Comparison of ENCODE assay signal across 22 mouse cellular contexts in the genomic region with DNA sequence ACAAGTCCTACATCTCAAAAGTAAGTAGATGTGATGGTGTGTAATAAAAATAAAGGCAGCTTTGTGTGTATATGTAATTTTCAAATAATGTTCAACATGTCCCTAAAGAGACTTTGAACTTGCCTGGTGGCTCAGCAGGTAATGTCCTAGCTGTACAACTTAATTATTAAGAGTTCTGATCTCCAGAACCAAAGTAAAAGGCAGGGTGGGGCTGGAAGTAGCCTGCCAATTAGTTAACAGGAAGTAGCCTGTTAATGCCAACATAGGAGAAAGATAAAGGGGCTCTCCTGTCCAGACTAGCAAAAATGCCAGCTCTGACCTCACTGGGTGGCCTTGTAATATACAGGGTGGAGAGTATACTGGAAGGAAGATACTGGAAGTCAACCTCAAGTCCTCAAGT. TPM values are rescaled to one million over a fixed set of nuclear protein-coding genes. Genes with fewer than 3 reads are reported as not detected.
DNase-seq lines count a peak whose midpoint lies in the region; ATAC-seq and TF ChIP-seq lines count a peak whose summit lies in the region.
"Had no signal": no experiment of that assay in that cellular context is flagged by ENCODE, and none has a peak within 500 bp of the region (broad histone marks: within the 10 kb centered on the region; RNA-seq: fewer than 3 reads in every experiment).

No protein-coding gene starts in this region.

- no peak overlapping the region for H3K9ac ChIP-seq in intestine, postnatal 0 days (ENCODE audit: low read depth, low read length)
- no peak overlapping the region for H3K9ac ChIP-seq in intestine, embryonic 16.5 days (ENCODE audit: low read depth, low read length)
- no peak overlapping the region for H3K9ac ChIP-seq in kidney, embryonic 14.5 days (ENCODE audit: low read depth, low read length)
- H3K9ac ChIP-seq in midbrain, embryonic 11.5 days (ENCODE audit: low read length), result no peak overlapping the region
- H3K9ac ChIP-seq in midbrain, postnatal 0 days (replicated peaks; ENCODE audit: low read length, poor library complexity, severe bottlenecking), result no peak overlapping the region
- H3K9ac ChIP-seq: embryonic facial prominence, embryonic 15.5 days; heart, embryonic 12.5 days had no signal

- H3K27me3 ChIP-seq in intestine, postnatal 0 days (replicated peaks; ENCODE audit: control insufficient read depth, insufficient read depth, low read length), result no peaks in the 10 kb centered on the region
- H3K27me3 ChIP-seq in intestine, embryonic 16.5 days (replicated peaks; ENCODE audit: control insufficient read depth, insufficient read depth, low read length), result no peaks in the 10 kb centered on the region
- H3K27me3 ChIP-seq in kidney, embryonic 14.5 days (ENCODE audit: control insufficient read depth, insufficient read depth, low read length), result no peaks in the 10 kb centered on the region
- no peaks in the 10 kb centered on the region for H3K27me3 ChIP-seq in midbrain, embryonic 11.5 days (ENCODE audit: control insufficient read depth, insufficient read depth, low read length)
- H3K27me3 ChIP-seq in midbrain, postnatal 0 days (ENCODE audit: insufficient read depth, low read length), result no peaks in the 10 kb centered on the region
- H3K27me3 ChIP-seq: embryonic facial prominence, embryonic 15.5 days; heart, embryonic 12.5 days had no signal

- H3K9me3 ChIP-seq in intestine, postnatal 0 days (ENCODE audit: control insufficient read depth), result no peaks in the 10 kb centered on the region
- no peaks in the 10 kb centered on the region for H3K9me3 ChIP-seq in intestine, embryonic 16.5 days (ENCODE audit: control insufficient read depth, low read length)
- no peaks in the 10 kb centered on the region for H3K9me3 ChIP-seq in kidney, embryonic 14.5 days (ENCODE audit: control insufficient read depth, low read length)
- no peaks in the 10 kb centered on the region for H3K9me3 ChIP-seq in midbrain, embryonic 11.5 days (ENCODE audit: control insufficient read depth, low read length)
- no peaks in the 10 kb centered on the region for H3K9me3 ChIP-seq in midbrain, postnatal 0 days (ENCODE audit: low read length)
- H3K9me3 ChIP-seq: embryonic facial prominence, embryonic 15.5 days; forebrain, embryonic 10.5 days; hindbrain, embryonic 10.5 days had no signal

- no peaks in the 10 kb centered on the region for H3K36me3 ChIP-seq in intestine, postnatal 0 days (ENCODE audit: control insufficient read depth, insufficient read depth)
- no peaks in the 10 kb centered on the region for H3K36me3 ChIP-seq in intestine, embryonic 16.5 days (ENCODE audit: control insufficient read depth, insufficient read depth, low read length)
- no peaks in the 10 kb centered on the region for H3K36me3 ChIP-seq in kidney, embryonic 14.5 days (ENCODE audit: control insufficient read depth, insufficient read depth, low read length)
- no peaks in the 10 kb centered on the region for H3K36me3 ChIP-seq in midbrain, embryonic 11.5 days (ENCODE audit: control insufficient read depth, insufficient read depth, low read length)
- no peaks in the 10 kb centered on the region for H3K36me3 ChIP-seq in midbrain, postnatal 0 days (ENCODE audit: insufficient read depth, low read length)
- H3K36me3 ChIP-seq: embryonic facial prominence, embryonic 15.5 days; forebrain, embryonic 10.5 days; G1E; heart, embryonic 12.5 days; hindbrain, embryonic 10.5 days had no signal

- peak overlapping the region; percentile 79 for H3K4me2 ChIP-seq in intestine, postnatal 0 days (replicated peaks; ENCODE audit: low read depth)
- H3K4me2 ChIP-seq in intestine, embryonic 16.5 days (ENCODE audit: low read depth, low read length), result no peak overlapping the region
- H3K4me2 ChIP-seq in kidney, embryonic 14.5 days (replicated peaks; ENCODE audit: low read depth, low read length), result no peak overlapping the region
- no peak overlapping the region for H3K4me2 ChIP-seq in midbrain, embryonic 11.5 days
- no peak overlapping the region for H3K4me2 ChIP-seq in midbrain, postnatal 0 days (ENCODE audit: low read depth, low read length, poor library complexity, severe bottlenecking)
- H3K4me2 ChIP-seq: embryonic facial prominence, embryonic 15.5 days; heart, embryonic 12.5 days had no signal

- no peak for TF ChIP-seq CTCF in intestine, postnatal 0 days (IDR thresholded peaks at IDR 0.05; ENCODE audit: low read depth)
- no peak for TF ChIP-seq CTCF in midbrain, postnatal 0 days (IDR thresholded peaks at IDR 0.05)

- 0 out of 2 replicates have a peak, but pooled peaks cover 3% of the 10 kb centered on the region for H3K4me1 ChIP-seq in intestine, postnatal 0 days (replicated peaks; ENCODE audit: control insufficient read depth, insufficient read depth, low read length)
- H3K4me1 ChIP-seq in intestine, embryonic 16.5 days (ENCODE audit: control insufficient read depth, insufficient read depth, low read length), result peaks cover 16% of the 10 kb centered on the region
- no peaks in the 10 kb centered on the region for H3K4me1 ChIP-seq in kidney, embryonic 14.5 days (ENCODE audit: control insufficient read depth, insufficient read depth, low read length)
- no peaks in the 10 kb centered on the region for H3K4me1 ChIP-seq in midbrain, embryonic 11.5 days (ENCODE audit: control insufficient read depth, insufficient read depth, low read length)
- no peaks in the 10 kb centered on the region; the same call in 1 of the 2 replicates for H3K4me1 ChIP-seq in midbrain, postnatal 0 days (ENCODE audit: insufficient read depth, low read length)

- DNase-seq in kidney, adult 8-10 months, result peak; percentile 18 to 50
- DNase-seq in midbrain, embryonic 11.5 days (ENCODE audit: low spot score, missing footprints), result peak; percentile 49
- no peak for DNase-seq in midbrain, postnatal 0 days (ENCODE audit: low spot score)
- no peak for DNase-seq in layer of hippocampus, adult 8-10 months (ENCODE audit: low spot score in 2 of 2)
- DNase-seq: adrenal gland, adult 8-10 months; adrenal gland, postnatal 36 days; B cell, adult 2 months; cerebellum, adult 2 months; cerebellum, postnatal 10 days; gastrocnemius, adult 2 months; gastrocnemius, postnatal 25 days had no signal

- ATAC-seq in intestine, postnatal 0 days, result no peak
- ATAC-seq in intestine, embryonic 16.5 days, result no peak
- no peak for ATAC-seq in kidney, embryonic 14.5 days (ENCODE audit: low FRiP score, low TSS enrichment)
- no peak for ATAC-seq in midbrain, embryonic 11.5 days (ENCODE audit: low FRiP score)
- no peak for ATAC-seq in midbrain, postnatal 0 days (ENCODE audit: low FRiP score)
- ATAC-seq: CD4-positive, CD25-positive, alpha-beta regulatory T cell, adult 4 months; forebrain, embryonic 14.5 days had no signal

- H3K4me3 ChIP-seq in intestine, postnatal 0 days (ENCODE audit: low read depth, low read length), result no peak overlapping the region
- H3K4me3 ChIP-seq in intestine, embryonic 16.5 days (ENCODE audit: low read length), result no peak overlapping the region
- H3K4me3 ChIP-seq in kidney, embryonic 14.5 days (ENCODE audit: low read length), result no peak overlapping the region
- no peak overlapping the region for H3K4me3 ChIP-seq in midbrain, embryonic 11.5 days (ENCODE audit: low read depth, low read length)
- no peak overlapping the region for H3K4me3 ChIP-seq in midbrain, postnatal 0 days (ENCODE audit: low read depth, low read length)
- H3K4me3 ChIP-seq: embryonic facial prominence, embryonic 15.5 days; erythroblast, embryonic 14.5 days; forebrain, embryonic 10.5 days; gastrocnemius, adult 2 months; heart, embryonic 12.5 days; hindbrain, embryonic 10.5 days had no signal

- no peak overlapping the region; the same call in 1 of the 2 replicates for H3K27ac ChIP-seq in intestine, postnatal 0 days (ENCODE audit: low read depth, low read length)
- no peak overlapping the region for H3K27ac ChIP-seq in intestine, embryonic 16.5 days (ENCODE audit: low read length)
- H3K27ac ChIP-seq in kidney, embryonic 14.5 days (ENCODE audit: low read depth, low read length), result no peak overlapping the region
- H3K27ac ChIP-seq in midbrain, embryonic 11.5 days (ENCODE audit: low read depth, low read length), result no peak overlapping the region
- no peak overlapping the region for H3K27ac ChIP-seq in midbrain, postnatal 0 days (ENCODE audit: low read depth, low read length)
- H3K27ac ChIP-seq: embryonic facial prominence, embryonic 15.5 days; forebrain, embryonic 10.5 days; gastrocnemius, adult 2 months; hindbrain, embryonic 10.5 days had no signal

RNA-seq across cellular contexts. Expression of gene Snx7, which starts 3.1 kb away (rescaled TPM):
- 90.1 and 96.5 TPM in 2 replicates for polyA plus RNA-seq in intestine, postnatal 0 days (2015; fragmentation: Nextera tagmentation; extraction: Ambion mirVana)
- polyA plus RNA-seq in intestine, embryonic 16.5 days (2015; fragmentation: Nextera tagmentation; extraction: Ambion mirVana), result 85.6 and 88.5 TPM in 2 replicates
- polyA plus RNA-seq in kidney, embryonic 14.5 days (2014; fragmentation: Nextera tagmentation; extraction: Ambion mirVana), result 35.9 and 47.3 TPM in 2 replicates
- polyA plus RNA-seq in midbrain, embryonic 11.5 days (2014; fragmentation: Nextera tagmentation; extraction: Ambion mirVana), result 15.4 and 18.1 TPM in 2 replicates
- 10.1 and 10.9 TPM in 2 replicates for total RNA-seq in midbrain, postnatal 0 days (2014; rRNA removed)
- 12.6 and 13.0 TPM in 2 replicates for polyA plus RNA-seq in midbrain, postnatal 0 days (2015; fragmentation: Nextera tagmentation; extraction: Ambion mirVana)
- total RNA-seq in layer of hippocampus, adult 8-10 months (2022), result 10 to 100 TPM; 13.5 to 19.7 (median 17.3) TPM
- polyA plus RNA-seq: G1E had no signal

Comparison
In these comparisons a context has a peak if more than half of its experiments do, and no peak if none do; other contexts are left out.
1. DNase-seq: peak in kidney, adult 8-10 months (2 of 2) and midbrain, embryonic 11.5 days (single experiment); none in midbrain, postnatal 0 days (single experiment) and layer of hippocampus, adult 8-10 months (0 of 2).